Mouse (Mus musculus): Measurements from ENCODE around the gene Strap. TPM values are rescaled to one million over a fixed set of nuclear protein-coding genes. Genes with fewer than 3 reads are reported as not detected.
A peak's percentile ranks its signal among the peaks of the same experiment; 100 is the strongest.
"Not testable (repeated sequence)": the region's sequence is repeated elsewhere in the genome, so short reads cannot be mapped to it uniquely, and the experiment has no call there.

Gene Strap
- total RNA-seq (2021) = 100 to 1,000 TPM; 115 to 121 TPM

DNA sequence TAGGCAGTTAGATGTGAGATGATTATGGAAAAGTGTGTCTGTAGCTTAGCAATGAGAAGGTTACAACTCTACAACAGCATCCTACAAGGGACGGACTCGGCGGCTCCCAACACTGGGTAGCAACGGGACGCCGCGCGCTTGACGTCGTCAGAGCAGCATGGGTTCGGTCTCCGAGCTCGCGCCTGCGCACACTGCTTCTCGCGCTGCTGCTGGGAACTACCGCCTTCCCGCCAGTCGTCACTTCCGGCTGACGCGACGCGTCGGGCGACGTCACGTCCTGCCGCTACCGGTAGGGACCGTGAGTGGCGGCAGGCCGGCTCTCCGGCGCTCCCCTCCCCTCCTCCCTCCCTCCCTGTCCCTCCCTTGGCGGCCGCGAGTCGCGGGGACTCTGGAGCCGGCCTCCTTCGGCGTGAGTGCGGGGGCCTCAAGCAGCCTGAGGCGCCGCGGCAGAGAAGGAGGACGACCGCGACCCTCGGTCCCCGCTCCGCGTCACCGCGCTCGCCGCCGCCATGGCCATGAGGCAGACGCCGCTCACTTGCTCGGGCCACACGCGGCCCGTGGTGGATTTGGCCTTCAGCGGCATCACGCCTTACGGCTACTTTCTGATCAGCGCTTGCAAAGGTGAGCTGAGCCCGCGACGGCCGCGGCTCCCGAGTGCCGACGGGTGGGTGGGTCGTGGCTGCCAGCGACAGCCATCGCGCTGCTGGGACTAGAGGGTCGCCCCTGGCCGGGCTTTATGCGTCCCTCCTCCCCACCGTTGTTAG lies at the start of gene Strap:
TSS of gene Strap (plus strand) at position 233 of the 764 bp plus-strand sequence.
- DNase-seq = peak; percentile 95

- no peak for DNase-seq
These were observed 47.2 kb upstream of the Strap start for GRCm38 (mm10) chr6:137687667-137688066.

DNA sequence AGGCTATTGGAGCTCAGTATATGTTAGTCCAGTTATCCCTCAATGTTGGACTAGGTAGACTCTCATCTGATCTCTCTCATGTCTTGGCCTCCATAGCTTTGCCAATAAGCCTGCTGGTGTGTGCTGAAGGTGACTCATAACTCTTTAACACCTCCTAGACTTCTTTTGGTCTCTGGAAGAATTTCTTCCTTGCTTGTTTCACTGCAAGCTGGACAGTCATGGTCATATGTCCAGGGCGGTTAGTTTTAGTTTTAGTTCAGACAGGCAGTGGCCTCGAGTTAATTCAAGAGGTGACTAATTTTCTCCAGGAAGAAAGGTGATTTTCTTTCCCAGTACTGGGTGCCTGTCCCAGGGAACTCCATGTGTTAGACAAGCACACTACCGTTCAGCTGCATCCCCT lies 46.8 kb upstream of the Strap start:
- no peak for DNase-seq

- no peak for DNase-seq
These were observed 46.3 kb upstream of the Strap start for GRCm38 (mm10) chr6:137688506-137689105.

DNA sequence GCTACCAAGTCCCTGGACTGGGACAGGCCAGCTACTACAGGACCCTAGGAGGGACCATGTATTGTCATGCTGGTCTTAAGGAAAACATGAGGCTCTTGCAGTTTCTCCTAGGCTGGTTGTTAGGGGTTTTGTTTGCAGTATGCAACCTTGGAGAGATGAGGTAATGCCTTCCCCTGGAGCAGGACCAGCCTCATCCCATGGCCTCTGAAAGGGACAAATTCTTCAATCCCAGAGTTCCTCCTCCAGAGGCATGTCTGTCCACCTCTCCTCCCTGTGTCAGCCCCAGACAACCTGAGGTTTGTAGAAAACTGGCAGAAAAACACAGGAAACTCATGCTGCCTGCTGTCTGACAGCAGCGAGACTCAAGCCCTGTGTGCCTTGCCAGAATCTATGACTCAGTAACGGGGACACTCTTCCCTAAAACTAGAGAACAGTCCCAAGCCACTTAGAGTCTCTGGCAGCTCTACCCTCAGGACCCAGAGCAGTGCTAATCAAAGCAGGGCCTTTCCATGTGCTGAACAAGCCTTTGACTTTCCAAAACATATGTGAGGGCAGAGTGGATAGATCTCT lies 44.2 kb upstream of the Strap start:
- peak; percentile 33 for DNase-seq

DNA sequence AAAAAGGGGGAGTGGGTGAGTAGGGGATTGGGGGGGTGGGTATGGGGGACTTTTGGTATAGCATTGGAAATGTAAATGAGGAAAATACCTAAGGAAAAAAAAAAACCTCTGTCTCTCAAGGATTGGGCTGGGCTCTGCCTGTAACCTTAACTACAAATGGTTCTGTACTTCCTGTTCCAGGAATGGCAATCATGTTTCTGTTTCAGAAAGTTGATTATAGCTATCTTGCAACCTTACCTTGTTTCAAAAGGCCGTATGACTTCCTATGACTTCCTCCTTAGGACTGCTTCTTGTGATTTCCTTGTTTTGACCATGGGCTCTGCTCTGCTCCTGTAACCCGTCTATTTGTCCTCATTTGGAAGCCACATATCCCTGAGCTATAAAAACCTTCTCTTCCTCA lies 40.6 kb upstream of the Strap start:
- DNase-seq = no peak

DNA sequence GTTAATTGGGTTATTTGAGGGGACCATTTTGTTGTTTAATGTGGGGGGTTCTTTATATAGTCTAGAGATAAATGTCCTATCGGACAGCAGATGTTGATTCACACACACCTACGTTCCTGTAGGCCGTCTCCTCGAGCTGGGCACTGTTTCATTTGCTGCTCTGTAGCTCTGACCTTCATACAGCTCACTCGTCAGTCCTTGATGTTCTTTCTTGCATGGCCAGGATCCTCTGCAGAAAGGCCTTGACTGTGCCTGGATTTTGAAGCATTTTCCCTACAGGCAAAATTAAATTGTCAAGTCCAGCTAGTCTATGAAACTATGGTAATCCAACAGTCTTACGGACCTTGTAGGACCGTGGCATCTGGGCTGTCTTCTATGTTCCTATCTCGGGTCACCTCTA lies 39.8 kb upstream of the Strap start:
- no peak for DNase-seq

- DNase-seq = no peak
These were observed 38.3 kb upstream of the Strap start for GRCm38 (mm10) chr6:137696445-137697204.

GRCm38 (mm10) chr6:137699434-137699833 lies 35.4 kb upstream of the Strap start:
- no peak for DNase-seq

- DNase-seq = no peak
These were observed 32.7 kb upstream of the Strap start for GRCm38 (mm10) chr6:137702186-137702585.

- DNase-seq = peak; percentile 37
These were observed 32.0 kb upstream of the Strap start for GRCm38 (mm10) chr6:137702918-137703317.

DNA sequence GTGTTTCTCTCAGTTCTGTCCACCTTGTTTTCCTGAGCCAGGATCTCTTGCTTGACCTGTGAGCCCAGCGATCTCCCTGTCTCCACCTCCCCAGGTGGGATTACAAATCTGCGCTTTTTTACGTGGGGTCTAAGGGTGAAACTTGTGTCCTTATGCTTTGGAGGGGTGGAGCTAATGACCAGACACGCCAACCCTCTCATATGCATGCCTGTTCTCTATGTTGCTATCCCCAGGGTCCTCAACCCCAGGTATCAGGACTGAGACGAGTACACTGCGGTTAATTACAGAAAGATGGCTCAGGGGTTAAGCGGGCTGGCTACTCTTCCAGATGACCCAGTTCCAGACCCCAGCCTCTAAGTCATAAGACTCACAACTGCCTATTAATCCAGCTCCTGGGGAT lies 31.4 kb upstream of the Strap start:
- no peak for DNase-seq

DNA sequence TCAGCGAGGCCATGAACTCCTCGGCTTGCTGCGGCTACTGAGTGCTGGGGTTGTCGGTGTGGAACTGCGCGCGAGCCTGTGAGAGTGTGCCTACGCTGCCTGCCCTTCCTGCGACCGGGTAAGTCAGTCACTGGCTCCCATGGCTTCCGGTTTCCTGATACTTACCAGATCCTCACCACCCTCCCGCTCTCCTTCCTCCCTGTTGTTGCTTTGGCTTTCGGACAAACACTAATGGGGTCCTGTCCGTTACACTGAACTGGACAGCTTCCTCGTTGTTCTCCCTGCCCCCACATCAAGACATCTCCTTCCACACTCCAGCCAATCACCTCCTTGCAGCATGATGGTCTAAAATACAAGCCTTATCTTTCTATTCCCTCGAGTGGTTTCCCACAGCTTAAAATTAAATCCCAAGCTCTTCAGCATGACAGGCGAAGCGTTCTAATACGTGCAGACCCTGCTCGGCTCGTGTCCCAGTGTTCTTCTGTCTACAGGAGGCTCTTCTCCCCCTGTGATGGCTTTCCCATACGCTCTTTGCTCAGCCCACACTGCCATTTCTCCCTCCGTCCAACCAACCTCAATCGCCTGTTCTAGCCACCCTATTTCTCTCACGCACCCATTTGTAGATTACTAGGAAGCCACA lies 30.5 kb upstream of the Strap start:
- peak; percentile 55 for DNase-seq

- no peak for DNase-seq
These were observed 28.7 kb upstream of the Strap start for GRCm38 (mm10) chr6:137706209-137706608.

GRCm38 (mm10) chr6:137708726-137709405 lies 26.0 kb upstream of the Strap start:
- DNase-seq = not testable (repeated sequence)

- peak; percentile 35 for DNase-seq
These were observed 24.5 kb upstream of the Strap start for GRCm38 (mm10) chr6:137710179-137711037.

GRCm38 (mm10) chr6:137712654-137713309 lies 22.1 kb upstream of the Strap start:
- DNase-seq = no peak

GRCm38 (mm10) chr6:137713310-137713664 lies 21.6 kb upstream of the Strap start:
- DNase-seq = no peak

GRCm38 (mm10) chr6:137716802-137717201 lies 18.1 kb upstream of the Strap start:
- DNase-seq = no peak

- DNase-seq = no peak
These were observed 12.5 kb upstream of the Strap start for GRCm38 (mm10) chr6:137722220-137722931.
